9 mouse cellular contexts compared by ENCODE assay signal in genomic region chr9:69301955-69302354, GRCm38 (mm10).
A peak's percentile ranks its signal among the peaks of the same experiment; 100 is the strongest.
DNase-seq lines count a peak whose midpoint lies in the region; ATAC-seq lines count a peak whose summit lies in the region.
"Had no signal": no experiment of that assay in that cellular context is flagged by ENCODE, and none has a peak within 500 bp of the region (broad histone marks: within the 10 kb centered on the region; RNA-seq: fewer than 3 reads in every experiment).

No protein-coding gene starts in this region.

- 15% methylated on average over 4 of the region's 4 CpGs for WGBS in hindbrain, embryonic 11.5 days
- 13% methylated on average over 4 of the region's 4 CpGs for WGBS in hindbrain, embryonic 10.5 days
- WGBS in embryonic facial prominence, embryonic 10.5 days, result 7% methylated on average over 4 of the region's 4 CpGs
- 3% methylated on average over 4 of the region's 4 CpGs for WGBS in limb, embryonic 12.5 days

- H3K27ac ChIP-seq in hindbrain, embryonic 11.5 days (ENCODE audit: low read depth, low read length), result no peak overlapping the region
- H3K27ac ChIP-seq in hindbrain, embryonic 10.5 days, result no peak overlapping the region
- peak overlapping the region; percentile 61; the same call in 1 of the 2 replicates for H3K27ac ChIP-seq in embryonic facial prominence, embryonic 10.5 days (replicated peaks)
- H3K27ac ChIP-seq in limb, embryonic 12.5 days, result peak overlapping the region; percentile 77
- H3K27ac ChIP-seq: liver, embryonic 15.5 days had no signal

- H3K4me2 ChIP-seq in hindbrain, embryonic 11.5 days (replicated peaks; ENCODE audit: low read depth, low read length), result no peak overlapping the region
- H3K4me2 ChIP-seq in limb, embryonic 12.5 days, result peak overlapping the region; percentile 46
- H3K4me2 ChIP-seq: liver, embryonic 15.5 days had no signal

- H3K27me3 ChIP-seq in hindbrain, embryonic 11.5 days (ENCODE audit: control insufficient read depth, insufficient read depth, low read length), result no peaks in the 10 kb centered on the region
- H3K27me3 ChIP-seq in hindbrain, embryonic 10.5 days (ENCODE audit: insufficient read depth, poor library complexity, severe bottlenecking), result peaks cover 31% of the 10 kb centered on the region
- H3K27me3 ChIP-seq in embryonic facial prominence, embryonic 10.5 days (replicated peaks; ENCODE audit: low read depth, poor library complexity, severe bottlenecking), result peaks cover 8% of the 10 kb centered on the region; the same call in 1 of the 2 replicates
- peaks cover 17% of the 10 kb centered on the region; the same call in 1 of the 2 replicates for H3K27me3 ChIP-seq in limb, embryonic 12.5 days
- H3K27me3 ChIP-seq: liver, embryonic 15.5 days; Patski had no signal

- no peak for ATAC-seq in hindbrain, embryonic 11.5 days (ENCODE audit: low FRiP score)
- ATAC-seq in limb, embryonic 12.5 days (ENCODE audit: insufficient number of reproducible peaks, insufficient read depth, low FRiP score, low TSS enrichment, low read depth), result no peak
- ATAC-seq: Patski had no signal

- no peak overlapping the region for H3K9ac ChIP-seq in hindbrain, embryonic 11.5 days (ENCODE audit: low read depth, low read length)
- H3K9ac ChIP-seq in limb, embryonic 12.5 days (replicated peaks), result no peak overlapping the region
- H3K9ac ChIP-seq: liver, embryonic 15.5 days had no signal

- DNase-seq in hindbrain, embryonic 11.5 days (ENCODE audit: low spot score), result peak; percentile 19
- DNase-seq in hindbrain, embryonic 10.5 days (ENCODE audit: low spot score), result no peak
- DNase-seq in R1 (ENCODE audit: low read depth, low spot score), result peak; percentile 36
- DNase-seq in embryonic facial prominence, embryonic 10.5 days (ENCODE audit: low spot score), result peak; percentile 47
- no peak for DNase-seq in ovary, postnatal 14 days (ENCODE audit: low spot score)
- no peak for DNase-seq in yolk sac, embryonic 10.5 days (ENCODE audit: low spot score)

- H3K36me3 ChIP-seq in hindbrain, embryonic 11.5 days (ENCODE audit: control insufficient read depth, insufficient read depth, low read length), result no peaks in the 10 kb centered on the region
- H3K36me3 ChIP-seq in hindbrain, embryonic 10.5 days, result no peaks in the 10 kb centered on the region
- no peaks in the 10 kb centered on the region for H3K36me3 ChIP-seq in embryonic facial prominence, embryonic 10.5 days (replicated peaks)
- no peaks in the 10 kb centered on the region for H3K36me3 ChIP-seq in limb, embryonic 12.5 days
- H3K36me3 ChIP-seq: liver, embryonic 15.5 days had no signal

- H3K9me3 ChIP-seq in hindbrain, embryonic 11.5 days (ENCODE audit: control insufficient read depth, low read length), result no peaks in the 10 kb centered on the region
- H3K9me3 ChIP-seq in hindbrain, embryonic 10.5 days, result no peaks in the 10 kb centered on the region
- no peaks in the 10 kb centered on the region for H3K9me3 ChIP-seq in embryonic facial prominence, embryonic 10.5 days
- no peaks in the 10 kb centered on the region for H3K9me3 ChIP-seq in limb, embryonic 12.5 days
- H3K9me3 ChIP-seq: liver, embryonic 15.5 days had no signal

- H3K4me1 ChIP-seq in hindbrain, embryonic 11.5 days (replicated peaks; ENCODE audit: control insufficient read depth, insufficient read depth, low read length), result no peaks in the 10 kb centered on the region
- peaks cover 23% of the 10 kb centered on the region for H3K4me1 ChIP-seq in hindbrain, embryonic 10.5 days (replicated peaks)
- peaks cover 77% of the 10 kb centered on the region for H3K4me1 ChIP-seq in embryonic facial prominence, embryonic 10.5 days
- peaks cover 74% of the 10 kb centered on the region for H3K4me1 ChIP-seq in limb, embryonic 12.5 days (replicated peaks)

- H3K4me3 ChIP-seq in hindbrain, embryonic 11.5 days (ENCODE audit: low read depth, low read length), result no peak overlapping the region
- no peak overlapping the region for H3K4me3 ChIP-seq in hindbrain, embryonic 10.5 days
- 0 out of 2 replicates have a peak overlapping the region, but pooled peaks have one; percentile 22 for H3K4me3 ChIP-seq in embryonic facial prominence, embryonic 10.5 days
- H3K4me3 ChIP-seq in limb, embryonic 12.5 days (replicated peaks), result no peak overlapping the region; the same call in 1 of the 2 replicates
- H3K4me3 ChIP-seq: liver, embryonic 15.5 days had no signal

Comparison
In these comparisons a context has a peak if more than half of its experiments do, and no peak if none do; other contexts are left out.
1. DNase-seq: peak in hindbrain, embryonic 11.5 days (single experiment), R1 (single experiment) and embryonic facial prominence, embryonic 10.5 days (single experiment); none in hindbrain, embryonic 10.5 days (single experiment), ovary, postnatal 14 days (single experiment) and yolk sac, embryonic 10.5 days (single experiment).
2. H3K27ac ChIP-seq: peak in embryonic facial prominence, embryonic 10.5 days (single experiment) and limb, embryonic 12.5 days (single experiment); none in hindbrain, embryonic 11.5 days (single experiment) and hindbrain, embryonic 10.5 days (single experiment).